Mouse (Mus musculus): ENCODE data around the gene Ier3. TPM values are rescaled to one million over a fixed set of nuclear protein-coding genes. Genes with fewer than 3 reads are reported as not detected.

The Ier3 gene
- polyA plus RNA-seq, 1 experiment from 2014 or later: 13.2 TPM

- H3K9ac ChIP-seq (ENCODE audit: low read depth, low read length): no peak overlapping the region
- no peak overlapping the region for H3K27ac ChIP-seq (ENCODE audit: low read depth, low read length)
- H3K27me3 ChIP-seq (ENCODE audit: control insufficient read depth, insufficient read depth, low read length): no peaks in the 10 kb centered on the region
- ATAC-seq (replicated peaks; ENCODE audit: insufficient number of reproducible peaks, low FRiP score, low TSS enrichment): no peak
- H3K4me1 ChIP-seq (ENCODE audit: control insufficient read depth, insufficient read depth, low read length): no peaks in the 10 kb centered on the region
- 56% methylated on average over 6 of the region's 6 CpGs for WGBS (ENCODE audit: insufficient replicate concordance)
- H3K9me3 ChIP-seq (replicated peaks; ENCODE audit: control insufficient read depth, low read length): 0 out of 2 replicates have a peak, but pooled peaks cover 2% of the 10 kb centered on the region
- H3K36me3 ChIP-seq (ENCODE audit: control insufficient read depth, insufficient read depth, low read length): no peaks in the 10 kb centered on the region
- H3K4me2 ChIP-seq: no peak overlapping the region
- no peak overlapping the region for H3K4me3 ChIP-seq (ENCODE audit: low read depth, low read length)
Measured at GRCm38 (mm10) chr17:35803020-35803419, 18.5 kb upstream of the Ier3 start.

GRCm38 (mm10) chr17:35803858-35804399, 17.6 kb upstream of the Ier3 start:
- WGBS (ENCODE audit: insufficient replicate concordance): 50% methylated on average over 4 of the region's 4 CpGs
- no peak overlapping the region for H3K27ac ChIP-seq (ENCODE audit: low read depth, low read length)
- no peak for ATAC-seq (replicated peaks; ENCODE audit: insufficient number of reproducible peaks, low FRiP score, low TSS enrichment)

GRCm38 (mm10) chr17:35808073-35808472, 13.4 kb upstream of the Ier3 start:
- Histone ChIP-seq H3K4me2 (no peak overlapping the region), H3K9me3 (replicated peaks; ENCODE audit: control insufficient read depth, low read length) (no peaks in the 10 kb centered on the region), H3K9ac (ENCODE audit: low read depth, low read length) (no peak overlapping the region), H3K27ac (ENCODE audit: low read depth, low read length) (no peak overlapping the region), H3K27me3 (ENCODE audit: control insufficient read depth, insufficient read depth, low read length) (no peaks in the 10 kb centered on the region), H3K36me3 (ENCODE audit: control insufficient read depth, insufficient read depth, low read length) (no peaks in the 10 kb centered on the region), H3K4me1 (ENCODE audit: control insufficient read depth, insufficient read depth, low read length) (peaks cover 5% of the 10 kb centered on the region; the same call in 1 of the 2 replicates), H3K4me3 (ENCODE audit: low read depth, low read length) (no peak overlapping the region)
- 69% methylated on average over 9 of the region's 9 CpGs for WGBS (ENCODE audit: insufficient replicate concordance)
- no peak for ATAC-seq (replicated peaks; ENCODE audit: insufficient number of reproducible peaks, low FRiP score, low TSS enrichment)

More at GRCm38 (mm10) chr17:35803858-35804399, 17.6 kb upstream of the Ier3 start:
- no peaks in the 10 kb centered on the region for H3K36me3 ChIP-seq (ENCODE audit: control insufficient read depth, insufficient read depth, low read length)
- H3K4me3 ChIP-seq (ENCODE audit: low read depth, low read length): no peak overlapping the region
- no peaks in the 10 kb centered on the region for H3K27me3 ChIP-seq (ENCODE audit: control insufficient read depth, insufficient read depth, low read length)
- no peaks in the 10 kb centered on the region for H3K4me1 ChIP-seq (ENCODE audit: control insufficient read depth, insufficient read depth, low read length)
- H3K9ac ChIP-seq (ENCODE audit: low read depth, low read length): no peak overlapping the region
- H3K9me3 ChIP-seq (replicated peaks; ENCODE audit: control insufficient read depth, low read length): no peaks in the 10 kb centered on the region
- H3K4me2 ChIP-seq: no peak overlapping the region

GRCm38 (mm10) chr17:35809395-35809794, 12.1 kb upstream of the Ier3 start:
- no peak for ATAC-seq (replicated peaks; ENCODE audit: insufficient number of reproducible peaks, low FRiP score, low TSS enrichment)
- no peaks in the 10 kb centered on the region for H3K9me3 ChIP-seq (replicated peaks; ENCODE audit: control insufficient read depth, low read length)
- H3K27me3 ChIP-seq (ENCODE audit: control insufficient read depth, insufficient read depth, low read length): no peaks in the 10 kb centered on the region
- peaks cover 13% of the 10 kb centered on the region for H3K4me1 ChIP-seq (ENCODE audit: control insufficient read depth, insufficient read depth, low read length)
- H3K4me2 ChIP-seq: no peak overlapping the region
- no peak overlapping the region for H3K27ac ChIP-seq (ENCODE audit: low read depth, low read length)
- 81% methylated on average over 11 of the region's 11 CpGs for WGBS (ENCODE audit: insufficient replicate concordance)
- H3K4me3 ChIP-seq (ENCODE audit: low read depth, low read length): no peak overlapping the region
- H3K36me3 ChIP-seq (ENCODE audit: control insufficient read depth, insufficient read depth, low read length): no peaks in the 10 kb centered on the region
- H3K9ac ChIP-seq (ENCODE audit: low read depth, low read length): no peak overlapping the region

- Histone ChIP-seq H3K4me3 (ENCODE audit: low read depth, low read length) (no peak overlapping the region), H3K36me3 (ENCODE audit: control insufficient read depth, insufficient read depth, low read length) (no peaks in the 10 kb centered on the region), H3K27ac (ENCODE audit: low read depth, low read length) (no peak overlapping the region), H3K27me3 (ENCODE audit: control insufficient read depth, insufficient read depth, low read length) (no peaks in the 10 kb centered on the region), H3K9ac (ENCODE audit: low read depth, low read length) (no peak overlapping the region), H3K4me1 (ENCODE audit: control insufficient read depth, insufficient read depth, low read length) (peaks cover 29% of the 10 kb centered on the region), H3K9me3 (replicated peaks; ENCODE audit: control insufficient read depth, low read length) (no peaks in the 10 kb centered on the region), H3K4me2 (no peak overlapping the region)
- 72% methylated on average over 5 of the region's 5 CpGs for WGBS (ENCODE audit: insufficient replicate concordance)
- no peak for ATAC-seq (replicated peaks; ENCODE audit: insufficient number of reproducible peaks, low FRiP score, low TSS enrichment)
Measured at GRCm38 (mm10) chr17:35810900-35811648, 10.4 kb upstream of the Ier3 start.

- Histone ChIP-seq H3K9ac (ENCODE audit: low read depth, low read length) (no peak overlapping the region), H3K4me3 (ENCODE audit: low read depth, low read length) (no peak overlapping the region), H3K36me3 (ENCODE audit: control insufficient read depth, insufficient read depth, low read length) (no peaks in the 10 kb centered on the region), H3K9me3 (replicated peaks; ENCODE audit: control insufficient read depth, low read length) (no peaks in the 10 kb centered on the region), H3K27me3 (ENCODE audit: control insufficient read depth, insufficient read depth, low read length) (no peaks in the 10 kb centered on the region), H3K27ac (ENCODE audit: low read depth, low read length) (peak overlapping the region; percentile 87), H3K4me2 (no peak overlapping the region), H3K4me1 (ENCODE audit: control insufficient read depth, insufficient read depth, low read length) (peaks cover 38% of the 10 kb centered on the region)
- 78% methylated on average over 5 of the region's 5 CpGs for WGBS (ENCODE audit: insufficient replicate concordance)
- ATAC-seq (replicated peaks; ENCODE audit: insufficient number of reproducible peaks, low FRiP score, low TSS enrichment): no peak
Measured at GRCm38 (mm10) chr17:35812307-35812706, 9.2 kb upstream of the Ier3 start.

DNA sequence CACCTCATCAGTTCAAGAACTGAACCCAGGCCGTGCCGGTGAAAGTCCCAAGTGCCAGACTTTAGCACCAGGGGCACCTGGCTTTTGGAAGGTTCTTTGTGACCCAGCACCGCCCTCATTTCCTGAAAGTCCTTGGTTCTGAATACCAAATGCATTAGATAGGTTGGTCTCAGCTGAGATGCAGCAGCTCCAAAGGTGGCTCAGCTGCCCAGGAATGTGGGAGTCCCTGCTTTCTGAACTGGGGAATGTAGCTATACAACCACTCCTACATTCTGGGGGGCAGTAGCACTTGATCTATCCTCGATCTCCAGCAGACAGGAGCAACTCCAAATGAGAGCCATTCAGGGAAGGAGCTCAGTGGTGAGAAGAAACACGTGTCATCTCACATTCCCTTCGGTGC, 8.7 kb upstream of the Ier3 start:
- Histone ChIP-seq H3K9ac (ENCODE audit: low read depth, low read length) (0 out of 2 replicates have a peak overlapping the region, but pooled peaks have one; percentile 18), H3K4me2 (no peak overlapping the region), H3K4me3 (ENCODE audit: low read depth, low read length) (no peak overlapping the region), H3K4me1 (ENCODE audit: control insufficient read depth, insufficient read depth, low read length) (peaks cover 38% of the 10 kb centered on the region), H3K9me3 (replicated peaks; ENCODE audit: control insufficient read depth, low read length) (no peaks in the 10 kb centered on the region), H3K27me3 (ENCODE audit: control insufficient read depth, insufficient read depth, low read length) (no peaks in the 10 kb centered on the region), H3K27ac (ENCODE audit: low read depth, low read length) (peak overlapping the region; percentile 87), H3K36me3 (ENCODE audit: control insufficient read depth, insufficient read depth, low read length) (no peaks in the 10 kb centered on the region)
- 0 out of 2 replicates have a peak, but pooled peaks have one; percentile 16 for ATAC-seq (replicated peaks; ENCODE audit: insufficient number of reproducible peaks, low FRiP score, low TSS enrichment)
- WGBS (ENCODE audit: insufficient replicate concordance): 65% methylated on average over 6 of the region's 6 CpGs

DNA sequence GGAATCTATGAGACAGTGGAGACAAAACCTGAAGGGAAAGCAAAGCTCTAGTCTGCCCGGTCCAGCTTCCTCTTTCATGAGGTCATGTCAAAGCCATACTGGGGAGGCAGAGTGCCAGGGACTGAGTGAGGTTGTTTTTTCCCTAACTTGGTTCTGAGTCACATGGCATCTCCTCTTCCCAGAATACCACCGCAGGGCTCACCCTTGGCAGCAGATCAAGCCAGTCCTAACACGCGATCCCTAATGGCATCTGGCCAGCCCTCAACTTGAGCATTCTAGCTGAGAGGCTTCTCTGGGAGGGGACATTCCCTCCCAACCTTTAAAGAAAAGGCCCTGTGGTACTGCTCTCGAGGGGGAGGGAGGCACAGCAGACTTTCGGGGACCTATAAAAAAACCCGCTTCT, 8.2 kb upstream of the Ier3 start:
- H3K27ac ChIP-seq (ENCODE audit: low read depth, low read length): peak overlapping the region; percentile 87
- no peak overlapping the region for H3K4me2 ChIP-seq
- H3K36me3 ChIP-seq (ENCODE audit: control insufficient read depth, insufficient read depth, low read length): no peaks in the 10 kb centered on the region
- peaks cover 38% of the 10 kb centered on the region for H3K4me1 ChIP-seq (ENCODE audit: control insufficient read depth, insufficient read depth, low read length)
- no peaks in the 10 kb centered on the region for H3K9me3 ChIP-seq (replicated peaks; ENCODE audit: control insufficient read depth, low read length)
- no peak overlapping the region for H3K4me3 ChIP-seq (ENCODE audit: low read depth, low read length)
- H3K9ac ChIP-seq (ENCODE audit: low read depth, low read length): 0 out of 2 replicates have a peak overlapping the region, but pooled peaks have one; percentile 18
- H3K27me3 ChIP-seq (ENCODE audit: control insufficient read depth, insufficient read depth, low read length): no peaks in the 10 kb centered on the region
- 43% methylated on average over 7 of the region's 7 CpGs for WGBS (ENCODE audit: insufficient replicate concordance)
- peak; percentile 72 for ATAC-seq (replicated peaks; ENCODE audit: insufficient number of reproducible peaks, low FRiP score, low TSS enrichment)

Measured in heart, embryonic 11.5 days (tissue).